Mouse (Mus musculus) ES-Bruce4 (cell line): ENCODE results near the gene Gja1.

Source experiments
- CTCF ChIP-seq: IDR thresholded peaks from one replicate; pipeline ENCODE4 v1.8.1; 2011; ENCODE audit warnings: low read depth, low read length
- POLR2A ChIP-seq: IDR thresholded peaks from one replicate; pipeline ENCODE4 v1.8.1; 2011; ENCODE audit warnings: low read length; ENCODE audit not compliant: insufficient read depth

- no peak for TF ChIP-seq CTCF
- no peak for TF ChIP-seq POLR2A
Measured at GRCm38 (mm10) chr10:56406386-56407130, 29.4 kb downstream of the Gja1 start.
